Mouse (Mus musculus): ENCODE results near the gene Hcls1. TPM values are rescaled to one million over a fixed set of nuclear protein-coding genes. Genes with fewer than 3 reads are reported as not detected.

Gene Hcls1
- total RNA-seq (2023), result 171 TPM

DNA sequence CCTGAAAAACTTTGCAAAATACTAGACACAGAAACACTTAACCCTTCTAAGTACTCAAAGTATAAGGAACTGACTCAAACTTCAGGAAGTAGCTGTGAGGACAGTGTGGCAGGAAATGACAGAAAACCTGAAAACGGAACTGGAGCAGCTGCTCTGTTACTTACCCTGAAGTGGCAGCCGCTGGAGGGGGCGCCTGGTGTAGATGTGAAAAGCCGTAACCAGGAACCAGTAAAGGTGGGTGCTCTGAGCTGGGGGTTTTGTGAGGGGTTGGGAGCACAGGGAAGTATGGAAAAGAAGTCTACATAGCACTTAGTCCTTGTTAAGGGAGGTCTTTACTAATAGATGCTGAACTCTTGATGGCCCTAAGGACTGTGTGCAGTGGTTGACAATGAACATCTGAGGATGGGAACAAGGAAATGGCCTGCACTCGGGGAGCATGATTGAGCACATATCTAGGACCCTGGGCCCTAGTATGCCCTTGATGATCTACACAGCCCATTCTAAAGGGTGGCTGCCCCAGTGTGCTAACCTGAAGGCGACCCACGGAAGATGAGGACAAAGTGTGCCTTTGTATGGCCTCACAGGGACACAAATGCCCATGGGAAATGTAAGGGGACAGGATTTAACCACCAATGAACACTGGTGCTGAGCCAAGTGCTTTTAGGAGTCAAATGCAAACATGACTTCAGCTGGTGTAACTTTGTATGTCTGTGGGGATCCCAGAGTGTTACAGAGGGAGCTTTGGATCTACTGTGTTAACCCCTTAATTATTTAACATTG is at the start of gene Hcls1:
Gene Hcls1 (plus strand): TSS at position 143 of the 780 bp plus-strand sequence.

GRCm38 (mm10) chr16:36989999-36990625 is 55.3 kb downstream of the Hcls1 start, which contains the start of gene Fbxo40:
TSS of gene Fbxo40 (minus strand) at chr16:36990467.

DNA sequence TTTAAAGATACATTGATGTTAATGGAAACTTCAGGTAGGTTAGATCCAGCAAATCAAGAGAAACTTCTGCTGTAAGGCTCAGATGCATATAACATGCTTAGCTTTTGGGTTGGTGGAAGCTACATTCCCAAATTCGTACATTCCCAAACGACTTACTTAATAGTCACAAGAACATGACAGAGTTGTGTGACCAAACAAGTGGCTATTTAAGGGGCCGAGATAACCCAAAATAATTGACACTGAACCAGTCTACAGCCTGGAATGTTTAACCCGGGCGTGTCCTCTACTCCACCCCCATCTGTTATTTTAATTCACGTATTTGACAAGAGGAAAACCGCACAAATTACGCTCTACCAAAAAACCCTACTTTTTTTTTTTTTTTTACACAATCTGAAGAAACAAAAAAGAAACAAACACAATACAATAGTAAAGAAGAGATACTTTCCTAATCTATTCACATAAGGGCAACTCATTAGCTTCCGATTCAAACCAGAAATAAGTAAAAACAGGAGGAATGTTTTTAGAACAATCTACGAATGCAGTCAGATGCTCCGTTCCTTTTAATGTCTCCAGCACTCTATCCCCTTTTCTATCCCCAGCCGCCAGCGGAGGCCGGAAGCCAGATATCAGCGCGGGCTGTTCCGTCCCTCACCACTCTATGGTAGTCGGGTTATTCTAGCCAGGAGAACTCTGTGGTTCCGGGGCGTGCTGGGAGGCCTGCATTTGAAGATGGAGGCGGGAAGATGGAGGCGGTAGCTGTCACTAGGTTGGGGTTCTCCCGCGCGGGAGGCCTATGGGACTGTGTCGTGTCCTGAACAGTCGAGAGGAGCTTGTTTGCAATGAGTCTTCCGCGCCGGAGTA is 76.5 kb downstream of the Hcls1 start, which contains the start of gene Polq:
Gene Polq (plus strand): TSS at position 726 of the 861 bp plus-strand sequence.

Other genes with a start within 250 kb of the Hcls1 start
- 2.4 TPM for gene Ildr1, start 241.0 kb upstream of the Hcls1 start, total RNA-seq (2023)
- 28.4 TPM for gene Slc15a2, start 150.0 kb upstream of the Hcls1 start, total RNA-seq (2023)
- 44.9 TPM for gene Iqcb1, start 106.6 kb upstream of the Hcls1 start, total RNA-seq (2023)
- gene Eaf2, start 60.0 kb upstream of the Hcls1 start, total RNA-seq (2023), result 3.0 TPM
- gene Golgb1, start 59.8 kb upstream of the Hcls1 start, total RNA-seq (2023), result 27.0 TPM
- 0.29 TPM for gene Fbxo40, start 55.5 kb downstream of the Hcls1 start, total RNA-seq (2023)
- gene Polq, start 76.8 kb downstream of the Hcls1 start, total RNA-seq (2023), result 5.2 TPM